Mouse (Mus musculus) midbrain, embryonic 12.5 days (tissue): Measurements from ENCODE around the gene Nck1. TPM values are rescaled to one million over a fixed set of nuclear protein-coding genes. Genes with fewer than 3 reads are reported as not detected.

Experiments
- ATAC-seq: fragments of 200-750 bp; cut with Nextera tagmentation; 2 replicates; pipeline ENCODE4 v1.8.0; 2017; ENCODE audit warnings: low read depth, moderate TSS enrichment, moderate library complexity; ENCODE audit not compliant: low FRiP score
- H3K27ac ChIP-seq: fragments of 300-500 bp; sonication (generic); replicated peaks from 2 replicates; pipeline ENCODE4 v1.5.1; 2016; ENCODE audit warnings: mild to moderate bottlenecking
- H3K27me3 ChIP-seq: fragments of 300-500 bp; sonication (generic); 2 replicates; pipeline ENCODE4 v1.6.1; 2016; ENCODE audit warnings: mild to moderate bottlenecking
- H3K36me3 ChIP-seq: fragments of 300-500 bp; sonication (generic); 2 replicates; pipeline ENCODE4 v1.6.1; 2016
- H3K4me1 ChIP-seq: fragments of 300-500 bp; sonication (generic); 2 replicates; pipeline ENCODE4 v1.6.1; 2016
- H3K4me2 ChIP-seq: fragments of 300-500 bp; sonication (generic); replicated peaks from 2 replicates; pipeline ENCODE4 v1.6.1; 2016; ENCODE audit warnings: mild to moderate bottlenecking, moderate library complexity
- H3K4me3 ChIP-seq: fragments of 300-500 bp; sonication (generic); 2 replicates; pipeline ENCODE4 v1.5.1; 2016; ENCODE audit warnings: mild to moderate bottlenecking
- H3K9ac ChIP-seq: fragments of 300-500 bp; sonication (generic); replicated peaks from 2 replicates; pipeline ENCODE4 v1.6.1; 2016; ENCODE audit warnings: mild to moderate bottlenecking, moderate library complexity
- H3K9me3 ChIP-seq: fragments of 300-500 bp; sonication (generic); 2 replicates; pipeline ENCODE4 v1.6.1; 2016; ENCODE audit warnings: mild to moderate bottlenecking
- WGBS: fragments of 180-500 bp; shearing (Covaris S2); methylation state at CpG from one replicate; pipeline ENCODE4 v1.1.7; 2016; 5-methylcytosine and 5-hydroxymethylcytosine counted together
- polyA plus RNA-seq: library from polyadenylated mRNA; unstranded; fragments of >200 nt; fragmentation: Nextera tagmentation; extraction: Ambion mirVana; gene quantifications from 2 replicates; pipeline ENCODE4 v1.2.1, GENCODE M21; 2016

Nck1 gene
- polyA plus RNA-seq, 1 experiment from 2014 or later, result 66.2 TPM

GRCm38 (mm10) chr9:100483318-100483717 lies 62.6 kb downstream of the Nck1 start:
- no peak overlapping the region for H3K9ac ChIP-seq
- H3K36me3 ChIP-seq, result no peaks in the 10 kb centered on the region
- no peak for ATAC-seq
- WGBS, result 95% methylated on average over 5 of the region's 5 CpGs
- no peaks in the 10 kb centered on the region for H3K27me3 ChIP-seq
- no peaks in the 10 kb centered on the region for H3K9me3 ChIP-seq
- H3K4me1 ChIP-seq, result peaks cover 7% of the 10 kb centered on the region
- no peak overlapping the region for H3K4me3 ChIP-seq
- no peak overlapping the region for H3K4me2 ChIP-seq
- no peak overlapping the region for H3K27ac ChIP-seq

GRCm38 (mm10) chr9:100481626-100482025 lies 64.3 kb downstream of the Nck1 start:
- no peak for ATAC-seq
- no peak overlapping the region for H3K27ac ChIP-seq
- peaks cover 6% of the 10 kb centered on the region for H3K9me3 ChIP-seq
- no peak overlapping the region for H3K4me2 ChIP-seq
- no peak overlapping the region for H3K4me3 ChIP-seq
- H3K36me3 ChIP-seq, result no peaks in the 10 kb centered on the region
- peaks cover 7% of the 10 kb centered on the region for H3K4me1 ChIP-seq
- H3K9ac ChIP-seq, result no peak overlapping the region
- H3K27me3 ChIP-seq, result no peaks in the 10 kb centered on the region
- WGBS, result 71% methylated on average over 6 of the region's 6 CpGs

GRCm38 (mm10) chr9:100474056-100474455 lies 71.9 kb downstream of the Nck1 start:
- Histone ChIP-seq H3K9me3 (peaks cover 9% of the 10 kb centered on the region), H3K9ac (no peak overlapping the region), H3K4me2 (no peak overlapping the region), H3K4me1 (no peaks in the 10 kb centered on the region), H3K27ac (no peak overlapping the region), H3K4me3 (no peak overlapping the region), H3K36me3 (no peaks in the 10 kb centered on the region), H3K27me3 (no peaks in the 10 kb centered on the region)
- 85% methylated on average over 1 of the region's 1 CpGs for WGBS
- ATAC-seq, result no peak

GRCm38 (mm10) chr9:100473361-100473760 lies 72.6 kb downstream of the Nck1 start:
- Histone ChIP-seq H3K4me2 (no peak overlapping the region), H3K9ac (no peak overlapping the region), H3K4me1 (no peaks in the 10 kb centered on the region), H3K36me3 (no peaks in the 10 kb centered on the region), H3K27me3 (no peaks in the 10 kb centered on the region), H3K9me3 (peaks cover 9% of the 10 kb centered on the region), H3K4me3 (no peak overlapping the region), H3K27ac (no peak overlapping the region)
- ATAC-seq, result no peak
- 91% methylated on average over 6 of the region's 6 CpGs for WGBS

GRCm38 (mm10) chr9:100472931-100473330 lies 73.0 kb downstream of the Nck1 start:
- no peak for ATAC-seq
- Histone ChIP-seq H3K9me3 (peaks cover 9% of the 10 kb centered on the region), H3K4me3 (no peak overlapping the region), H3K27ac (no peak overlapping the region), H3K4me2 (no peak overlapping the region), H3K27me3 (no peaks in the 10 kb centered on the region), H3K4me1 (no peaks in the 10 kb centered on the region), H3K36me3 (no peaks in the 10 kb centered on the region), H3K9ac (no peak overlapping the region)
- WGBS, result 96% methylated on average over 8 of the region's 8 CpGs

- Histone ChIP-seq H3K27me3 (no peaks in the 10 kb centered on the region), H3K4me3 (no peak overlapping the region), H3K4me2 (no peak overlapping the region), H3K4me1 (no peaks in the 10 kb centered on the region), H3K9ac (no peak overlapping the region), H3K27ac (no peak overlapping the region), H3K36me3 (no peaks in the 10 kb centered on the region), H3K9me3 (peaks cover 3% of the 10 kb centered on the region; the same call in 1 of the 2 replicates)
- no peak for ATAC-seq
- 79% methylated on average over 4 of the region's 4 CpGs for WGBS
These were observed 74.4 kb downstream of the Nck1 start for GRCm38 (mm10) chr9:100471605-100471953.

- H3K36me3 ChIP-seq, result no peaks in the 10 kb centered on the region
- no peaks in the 10 kb centered on the region for H3K9me3 ChIP-seq
- H3K4me3 ChIP-seq, result no peak overlapping the region
- no peak for ATAC-seq
- WGBS, result 70% methylated on average over 8 of the region's 8 CpGs
- no peaks in the 10 kb centered on the region for H3K4me1 ChIP-seq
- H3K9ac ChIP-seq, result no peak overlapping the region
- H3K27me3 ChIP-seq, result no peaks in the 10 kb centered on the region
- H3K27ac ChIP-seq, result no peak overlapping the region
- H3K4me2 ChIP-seq, result no peak overlapping the region
These were observed 74.9 kb downstream of the Nck1 start for GRCm38 (mm10) chr9:100470936-100471604.

- no peak for ATAC-seq
- Histone ChIP-seq H3K9me3 (no peaks in the 10 kb centered on the region), H3K27ac (no peak overlapping the region), H3K4me2 (no peak overlapping the region), H3K4me1 (no peaks in the 10 kb centered on the region), H3K9ac (no peak overlapping the region), H3K36me3 (no peaks in the 10 kb centered on the region), H3K27me3 (no peaks in the 10 kb centered on the region), H3K4me3 (no peak overlapping the region)
- 77% methylated on average over 1 of the region's 1 CpGs for WGBS
These were observed 75.7 kb downstream of the Nck1 start for GRCm38 (mm10) chr9:100470228-100470627.

- WGBS, result 92% methylated on average over 3 of the region's 3 CpGs
- no peak overlapping the region for H3K4me2 ChIP-seq
- no peak overlapping the region for H3K9ac ChIP-seq
- no peaks in the 10 kb centered on the region for H3K9me3 ChIP-seq
- no peak overlapping the region for H3K4me3 ChIP-seq
- H3K27me3 ChIP-seq, result no peaks in the 10 kb centered on the region
- no peak for ATAC-seq
- no peaks in the 10 kb centered on the region for H3K36me3 ChIP-seq
- no peaks in the 10 kb centered on the region for H3K4me1 ChIP-seq
- no peak overlapping the region for H3K27ac ChIP-seq
These were observed 76.3 kb downstream of the Nck1 start for GRCm38 (mm10) chr9:100469681-100470080.

- no peak overlapping the region for H3K9ac ChIP-seq
- no peak overlapping the region for H3K4me3 ChIP-seq
- ATAC-seq, result no peak
- H3K36me3 ChIP-seq, result no peaks in the 10 kb centered on the region
- no peaks in the 10 kb centered on the region for H3K4me1 ChIP-seq
- WGBS, result 96% methylated on average over 8 of the region's 8 CpGs
- no peaks in the 10 kb centered on the region for H3K9me3 ChIP-seq
- no peaks in the 10 kb centered on the region for H3K27me3 ChIP-seq
- H3K27ac ChIP-seq, result no peak overlapping the region
- H3K4me2 ChIP-seq, result no peak overlapping the region
These were observed 77.8 kb downstream of the Nck1 start for GRCm38 (mm10) chr9:100468151-100468550.

GRCm38 (mm10) chr9:100467653-100468052 lies 78.3 kb downstream of the Nck1 start:
- Histone ChIP-seq H3K4me2 (no peak overlapping the region), H3K27ac (no peak overlapping the region), H3K4me3 (no peak overlapping the region), H3K27me3 (no peaks in the 10 kb centered on the region), H3K4me1 (no peaks in the 10 kb centered on the region), H3K36me3 (no peaks in the 10 kb centered on the region), H3K9ac (no peak overlapping the region), H3K9me3 (no peaks in the 10 kb centered on the region)
- ATAC-seq, result no peak
- WGBS, result 83% methylated on average over 7 of the region's 7 CpGs

GRCm38 (mm10) chr9:100466743-100467142 lies 79.2 kb downstream of the Nck1 start:
- H3K27me3 ChIP-seq, result no peaks in the 10 kb centered on the region
- no peak overlapping the region for H3K27ac ChIP-seq
- H3K9me3 ChIP-seq, result no peaks in the 10 kb centered on the region
- H3K4me2 ChIP-seq, result no peak overlapping the region
- no peaks in the 10 kb centered on the region for H3K4me1 ChIP-seq
- 85% methylated on average over 3 of the region's 3 CpGs for WGBS
- no peaks in the 10 kb centered on the region for H3K36me3 ChIP-seq
- H3K4me3 ChIP-seq, result no peak overlapping the region
- no peak for ATAC-seq
- no peak overlapping the region for H3K9ac ChIP-seq

GRCm38 (mm10) chr9:100465988-100466387 lies 79.9 kb downstream of the Nck1 start:
- Histone ChIP-seq H3K27me3 (no peaks in the 10 kb centered on the region), H3K4me1 (no peaks in the 10 kb centered on the region), H3K9me3 (no peaks in the 10 kb centered on the region), H3K36me3 (no peaks in the 10 kb centered on the region), H3K4me3 (no peak overlapping the region), H3K4me2 (no peak overlapping the region), H3K9ac (no peak overlapping the region), H3K27ac (no peak overlapping the region)
- WGBS, result 89% methylated on average over 9 of the region's 9 CpGs
- ATAC-seq, result no peak
